Mouse (Mus musculus) retina, embryonic 14.5 days (tissue): Measurements from ENCODE around the gene Hoxa11.

Experiments
- DNase-seq: peaks from one replicate; pipeline ENCODE4 v3.0.0-alpha.2; 2015; ENCODE audit warnings: low spot score

The Hoxa11 gene

DNA sequence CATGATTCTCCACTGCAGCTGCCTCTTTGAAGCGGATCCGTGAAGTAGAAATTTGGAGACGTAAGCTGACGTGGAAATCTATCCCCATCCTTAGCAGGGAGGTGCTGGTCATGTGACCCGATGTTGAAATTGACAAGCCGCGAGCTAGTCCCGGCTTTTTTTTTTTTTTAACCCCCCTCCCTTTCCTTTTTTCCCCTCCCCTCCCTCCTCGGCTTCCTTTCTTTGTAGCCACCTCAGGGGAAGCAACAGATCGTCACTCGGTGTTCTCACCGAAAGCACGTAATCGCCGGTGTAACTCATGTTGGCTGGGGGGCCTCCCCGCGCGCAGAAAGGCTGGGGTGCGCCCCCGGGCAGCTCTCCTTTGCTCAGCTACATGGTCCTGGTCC lies at the start of gene Hoxa11:
Gene Hoxa11, minus strand, starts transcription at position 54 of the 386 bp plus-strand sequence.
- no peak for DNase-seq

DNA sequence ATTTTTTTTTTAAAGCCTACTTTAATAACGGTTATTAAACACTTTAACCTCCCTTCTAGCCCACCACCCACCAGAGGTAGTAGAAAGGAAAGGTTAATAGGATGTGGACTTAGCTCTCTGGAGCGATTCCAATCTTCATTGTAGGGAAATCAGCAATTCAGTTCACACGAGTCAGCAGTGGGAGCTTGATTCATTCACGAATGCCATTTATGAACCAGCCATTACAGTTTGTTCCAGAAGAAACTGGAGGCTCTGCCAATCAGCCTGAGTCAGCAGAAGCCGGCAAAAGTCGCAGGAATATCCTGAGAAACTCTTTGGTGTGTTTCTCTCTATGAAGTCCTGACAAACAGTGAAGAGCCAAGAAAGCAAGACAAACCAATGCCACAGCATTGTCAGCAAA lies 49.0 kb upstream of the Hoxa11 start:
- no peak for DNase-seq

DNA sequence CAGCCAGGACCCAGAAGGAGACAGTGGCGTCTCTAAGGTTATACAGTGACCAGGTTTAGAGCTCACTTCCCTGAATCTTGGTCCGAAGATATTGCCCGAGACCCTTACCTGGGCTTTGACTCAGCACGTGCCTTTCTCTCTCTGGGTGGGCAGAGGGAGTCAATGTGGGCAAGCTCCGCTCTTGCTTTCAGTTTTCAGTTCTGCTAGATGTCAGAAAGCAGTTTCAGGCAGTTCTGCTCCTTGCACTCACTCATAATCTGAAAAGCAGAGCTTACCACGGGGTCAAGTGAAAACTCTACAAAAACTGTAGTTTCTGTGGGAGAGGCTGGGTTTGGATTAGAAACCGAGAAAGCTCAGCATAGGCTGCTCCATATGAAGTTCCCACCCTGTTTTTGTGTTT lies 46.7 kb upstream of the Hoxa11 start:
- DNase-seq = no peak

DNA sequence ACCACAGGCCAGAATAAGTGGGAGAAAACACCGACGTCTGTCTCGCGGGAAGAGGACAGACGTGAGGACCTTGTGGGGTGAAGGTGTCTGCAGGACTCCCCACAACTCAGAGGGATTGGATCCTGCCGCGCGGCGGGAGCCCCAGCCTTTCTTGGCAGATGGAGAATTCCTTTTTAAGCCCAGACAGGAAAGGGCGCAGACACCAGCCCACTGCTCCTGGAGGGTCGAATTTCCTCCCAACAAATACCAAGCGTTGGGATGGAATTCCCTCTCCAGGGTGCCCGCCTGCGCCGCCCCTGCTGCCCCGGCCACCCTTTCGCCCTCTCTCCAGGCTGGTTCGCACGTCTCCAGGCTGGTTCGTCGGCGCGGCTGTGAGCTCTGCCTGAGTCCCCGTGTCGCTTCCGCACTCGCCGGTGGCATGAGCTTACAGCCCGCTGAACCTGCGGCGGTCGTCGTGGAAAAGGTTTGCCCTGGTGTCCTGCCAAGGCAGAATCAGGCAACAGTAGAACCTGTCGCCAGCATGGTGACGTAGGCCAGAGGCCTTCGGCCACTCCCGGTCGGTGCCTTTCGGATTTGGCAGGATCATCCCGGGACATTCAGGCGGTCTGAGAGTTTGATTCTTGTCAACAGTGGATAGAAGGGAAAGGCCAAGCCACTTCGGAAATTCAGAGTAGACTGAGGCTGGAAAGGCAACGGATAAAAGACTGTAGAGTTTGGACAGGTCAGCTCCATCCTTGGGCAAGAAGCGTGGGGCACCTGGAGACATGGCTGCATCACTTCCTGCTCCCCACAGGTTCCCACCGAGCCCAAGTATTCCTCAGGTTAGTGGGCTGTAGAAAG lies 45.6 kb upstream of the Hoxa11 start:
- no peak for DNase-seq

DNA sequence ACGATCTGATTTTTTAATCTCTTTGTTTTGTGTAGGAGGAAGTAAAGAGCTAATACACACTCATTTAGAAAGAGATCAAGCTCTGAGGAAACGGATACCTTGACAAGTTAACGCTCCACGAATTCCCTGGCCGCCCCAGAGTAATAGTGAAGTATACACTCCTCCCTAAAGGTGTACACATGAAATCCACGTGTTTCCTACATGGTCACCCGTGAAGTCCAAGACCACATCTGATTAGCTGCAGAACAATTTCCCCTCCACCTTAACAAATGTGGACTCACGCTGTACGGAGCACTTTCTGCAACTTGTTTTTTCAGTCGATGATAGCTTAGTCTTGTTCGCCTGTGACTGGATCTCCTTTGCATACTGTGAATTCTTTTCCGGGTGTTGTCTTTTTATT lies 44.6 kb upstream of the Hoxa11 start:
- DNase-seq = no peak

DNA sequence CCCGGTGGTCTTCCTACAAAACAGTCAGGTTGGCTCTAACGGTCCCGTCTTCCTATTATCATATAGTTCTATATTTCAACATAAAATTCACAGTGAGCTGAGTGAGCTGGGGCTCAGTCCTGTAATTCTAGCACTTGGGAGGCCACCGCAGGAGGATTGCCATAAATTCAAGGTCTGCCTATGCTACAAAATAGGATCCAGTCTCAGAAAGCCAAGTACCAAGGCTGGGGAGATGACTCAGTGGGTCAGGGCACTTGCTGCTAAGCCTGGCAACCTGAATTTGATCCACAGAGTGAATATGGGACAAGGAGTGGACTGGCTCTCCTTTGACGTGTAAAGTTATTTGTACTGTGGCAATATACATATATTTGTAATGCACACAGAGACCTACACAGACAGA lies 38.3 kb upstream of the Hoxa11 start:
- no peak for DNase-seq

DNA sequence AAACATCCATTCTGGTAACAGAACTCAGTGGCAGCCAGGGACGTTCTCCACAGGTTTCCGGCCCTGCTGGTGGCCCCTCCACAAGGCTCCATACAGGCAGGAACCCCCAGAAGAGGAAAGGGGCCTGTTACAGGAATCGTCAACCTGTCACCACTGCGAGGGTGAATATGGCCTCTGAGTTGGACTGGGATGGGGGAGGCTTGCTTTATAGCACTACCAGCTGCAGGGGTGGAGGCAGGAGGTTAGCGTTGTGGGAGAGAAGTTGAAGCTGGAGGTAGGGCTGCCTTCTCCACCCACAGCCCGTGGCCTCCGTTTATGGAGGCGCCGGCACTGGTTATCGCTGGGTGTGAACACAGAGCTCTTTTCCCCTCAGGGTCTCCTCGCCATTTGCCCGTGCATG lies 35.5 kb upstream of the Hoxa11 start:
- DNase-seq = no peak

DNA sequence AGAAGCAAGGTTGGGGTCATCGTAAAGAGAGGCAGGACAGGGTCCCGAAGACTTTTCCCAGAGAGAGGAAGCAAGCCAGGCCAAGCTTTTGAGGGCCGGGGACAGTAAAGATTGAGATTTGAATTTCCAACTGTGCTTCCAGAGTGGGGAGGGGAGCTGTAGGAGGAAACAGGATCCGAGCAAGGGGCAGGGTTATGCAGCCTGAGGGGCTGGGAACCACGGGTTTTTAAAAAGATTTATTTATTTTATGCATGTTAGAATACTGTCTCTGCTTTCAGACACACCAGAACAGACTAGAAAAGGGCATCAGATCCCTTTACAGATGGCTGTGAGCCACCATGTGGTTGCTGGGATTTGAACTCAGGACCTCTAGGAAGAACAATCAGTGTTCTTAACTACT lies 31.3 kb upstream of the Hoxa11 start:
- DNase-seq = no peak

DNA sequence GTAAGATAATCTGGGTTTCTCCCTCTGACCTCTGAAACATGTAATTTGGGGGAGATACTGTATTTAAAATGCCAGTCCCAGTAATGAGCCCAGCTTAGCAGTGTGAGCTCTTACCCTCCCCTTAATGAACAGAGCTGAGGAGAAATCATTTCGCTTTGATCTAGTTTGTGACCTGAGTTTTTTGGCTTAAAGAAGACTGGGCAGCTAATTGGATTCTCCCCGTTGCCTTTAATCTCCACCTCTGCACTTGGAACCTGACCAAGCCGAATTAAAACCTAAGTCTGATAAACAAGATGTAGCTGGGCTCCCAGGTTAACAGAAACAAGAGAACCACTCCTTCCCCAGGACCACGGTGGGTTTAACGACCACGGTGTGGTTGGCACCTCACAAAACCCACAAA lies 30.8 kb upstream of the Hoxa11 start:
- no peak for DNase-seq

DNA sequence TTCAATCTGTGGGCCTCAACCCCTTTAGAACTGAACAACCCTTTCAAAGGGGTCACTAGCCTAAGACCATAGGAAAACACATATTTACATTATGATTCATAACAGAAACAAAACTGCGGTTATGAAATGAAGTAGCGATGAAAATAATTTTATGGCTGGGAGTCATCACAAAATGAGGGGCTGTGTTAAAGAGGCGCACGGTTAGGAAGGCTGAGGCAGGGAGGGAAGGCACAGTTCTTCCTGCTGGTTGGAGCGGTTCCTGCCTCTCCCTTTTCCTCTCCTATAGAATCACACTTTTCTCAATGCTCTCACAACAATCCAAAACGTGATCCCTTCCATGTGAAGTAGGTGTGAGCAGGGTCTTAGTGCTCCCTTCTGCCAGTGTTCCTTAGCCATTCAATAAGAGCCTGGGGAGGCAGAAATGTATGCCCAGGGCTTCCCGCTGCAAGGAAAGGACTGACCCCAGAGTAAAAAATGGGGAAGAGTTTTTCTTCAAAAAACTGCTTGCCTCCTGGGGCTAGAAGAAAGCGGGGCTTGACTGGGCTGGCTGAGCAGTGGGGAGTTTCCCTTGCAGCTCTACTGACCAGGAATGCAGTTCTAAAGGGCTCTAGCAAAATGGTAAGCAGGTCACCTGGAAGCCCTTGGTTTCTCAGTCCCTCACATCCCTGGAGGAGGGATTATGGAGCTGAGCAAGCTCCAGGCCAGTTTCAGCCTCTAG lies 30.1 kb upstream of the Hoxa11 start:
- DNase-seq = no peak

DNA sequence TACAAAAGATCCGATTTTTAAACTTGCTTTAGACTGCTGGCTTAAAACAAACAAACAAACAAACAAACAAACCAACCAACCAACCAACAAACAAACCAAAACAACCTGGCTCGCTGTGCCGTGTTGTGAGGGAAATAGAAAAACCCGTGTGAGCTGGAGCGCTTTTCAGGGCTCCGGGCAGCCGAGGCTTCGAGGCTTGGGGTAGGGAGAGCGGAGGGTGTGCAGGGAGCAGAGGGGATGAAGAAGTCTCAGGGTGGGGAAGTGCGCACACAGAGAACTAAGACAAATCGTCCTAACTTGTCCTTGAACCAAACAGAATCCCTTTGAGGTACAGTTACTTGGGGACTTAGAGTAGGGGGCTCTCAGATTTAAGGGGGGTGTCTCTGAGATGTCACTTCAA lies 29.0 kb upstream of the Hoxa11 start:
- no peak for DNase-seq

DNA sequence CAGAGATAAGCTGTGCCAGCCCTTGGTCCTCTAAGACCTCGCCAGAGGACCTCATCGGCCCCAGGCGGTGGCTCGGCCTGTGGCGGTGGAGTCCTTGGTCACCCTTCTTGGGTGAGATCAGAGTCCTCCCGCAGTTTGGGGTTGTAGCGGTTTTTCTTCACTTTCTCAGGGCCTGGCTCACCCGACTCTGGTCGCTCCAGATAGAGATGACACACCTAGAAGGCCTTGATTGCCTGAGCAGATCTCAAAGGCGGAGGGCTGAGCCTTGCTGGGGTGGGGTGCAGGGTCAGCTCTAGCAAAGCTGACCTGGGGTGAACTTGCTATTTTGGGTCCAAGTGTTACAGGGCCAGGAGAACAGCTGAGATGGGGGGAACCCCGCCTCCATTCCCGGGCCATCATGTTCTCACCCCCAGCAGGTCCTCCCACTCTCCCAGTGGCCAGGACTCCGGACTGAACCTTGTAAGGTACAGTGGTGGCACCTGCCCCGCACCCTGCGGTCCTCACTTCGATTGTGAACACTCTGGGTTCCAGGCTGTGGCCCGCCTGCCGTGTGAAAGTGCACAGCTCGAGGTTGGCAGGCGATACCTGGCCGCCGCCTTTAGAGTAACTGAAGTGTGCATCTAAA lies 28.2 kb upstream of the Hoxa11 start:
- DNase-seq = no peak

DNA sequence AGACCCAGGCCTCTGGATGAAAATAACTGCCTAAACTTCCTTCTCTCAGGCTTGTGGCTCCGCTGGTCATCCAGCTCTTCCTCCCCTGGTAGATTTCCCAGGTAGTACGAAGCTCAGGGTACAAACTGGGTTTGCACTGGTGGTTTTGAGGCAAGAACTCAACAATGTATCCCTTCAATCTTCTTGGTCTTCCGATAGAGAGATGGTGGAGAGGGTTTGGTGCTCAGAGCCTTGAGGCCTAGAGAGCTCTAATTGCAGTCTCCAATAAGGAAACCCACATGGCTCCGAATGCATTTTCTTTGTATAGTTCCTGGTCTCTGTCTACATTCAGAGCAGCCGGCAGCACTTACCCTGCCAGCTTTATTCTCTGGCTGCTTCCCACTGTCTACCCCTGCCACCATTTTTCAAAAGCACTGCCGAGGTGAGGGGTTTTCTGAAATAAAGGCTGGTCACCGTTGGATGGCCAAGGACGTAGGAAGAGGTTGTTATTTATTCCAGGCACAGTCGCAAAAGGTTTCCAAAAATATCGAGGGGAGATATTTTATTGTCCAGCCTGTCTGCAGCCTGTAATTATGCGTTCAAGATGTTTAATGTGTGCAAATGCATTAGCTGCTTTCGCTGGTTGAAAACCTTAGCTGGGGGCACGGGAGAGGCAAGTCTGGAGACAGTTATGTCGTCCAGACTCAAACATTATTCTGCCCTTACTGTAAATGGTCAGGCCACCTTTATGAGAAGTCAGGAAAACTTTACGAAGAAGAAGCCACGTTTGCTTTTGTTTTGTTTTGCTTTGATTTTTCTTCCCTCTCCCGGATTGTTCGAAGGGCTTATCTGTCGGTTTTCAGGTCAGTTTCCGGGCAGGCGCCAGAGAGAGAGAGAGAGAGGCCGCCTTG lies 27.4 kb upstream of the Hoxa11 start:
- DNase-seq = no peak

DNA sequence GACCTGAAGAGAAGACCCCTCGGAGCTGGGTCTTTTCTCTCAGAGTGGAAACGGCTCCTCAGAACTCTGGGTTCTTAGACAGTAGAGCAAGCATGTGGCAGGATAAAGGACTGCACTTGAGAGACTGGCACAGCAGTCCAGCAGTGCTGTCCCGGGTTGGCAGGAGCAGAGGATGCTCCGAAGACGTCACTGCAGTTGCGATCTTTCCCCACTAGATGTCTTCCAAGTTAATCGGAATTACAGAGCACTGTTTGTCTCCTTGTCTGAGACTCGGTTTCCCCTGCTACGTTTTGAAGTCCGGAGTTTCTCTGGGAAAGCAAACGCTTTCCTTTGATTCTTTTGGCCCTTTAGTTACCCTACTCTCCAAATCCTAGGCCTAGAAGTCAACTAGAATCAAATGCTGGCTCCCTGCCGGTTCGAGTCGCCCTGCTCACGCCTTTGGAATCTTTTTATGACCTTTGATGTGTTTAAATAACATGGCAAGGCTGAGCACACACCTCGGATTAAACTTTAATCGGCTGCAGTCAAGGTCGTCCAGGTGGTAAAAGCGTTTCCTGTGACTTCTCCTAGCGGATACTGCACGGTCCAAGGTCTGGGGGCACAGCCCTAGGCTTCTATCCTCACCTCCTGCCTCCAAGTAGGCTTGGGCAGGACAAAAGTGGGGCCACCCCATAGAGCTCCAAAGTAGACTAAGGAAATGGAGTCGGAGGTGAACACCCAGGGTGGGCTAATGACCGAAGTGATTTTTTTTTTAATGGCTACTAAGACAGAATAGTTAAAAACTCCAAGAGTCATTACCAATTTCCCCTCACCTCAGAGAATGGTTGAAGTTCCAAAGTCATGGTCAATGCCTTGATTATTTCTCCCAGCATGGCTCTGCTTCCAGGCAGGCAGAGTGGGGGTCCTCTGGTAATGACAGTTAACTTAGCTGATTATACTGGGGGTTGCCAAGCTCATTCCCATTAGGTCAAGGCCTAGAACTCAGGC lies 25.2 kb upstream of the Hoxa11 start:
- peak; percentile 87 for DNase-seq

DNA sequence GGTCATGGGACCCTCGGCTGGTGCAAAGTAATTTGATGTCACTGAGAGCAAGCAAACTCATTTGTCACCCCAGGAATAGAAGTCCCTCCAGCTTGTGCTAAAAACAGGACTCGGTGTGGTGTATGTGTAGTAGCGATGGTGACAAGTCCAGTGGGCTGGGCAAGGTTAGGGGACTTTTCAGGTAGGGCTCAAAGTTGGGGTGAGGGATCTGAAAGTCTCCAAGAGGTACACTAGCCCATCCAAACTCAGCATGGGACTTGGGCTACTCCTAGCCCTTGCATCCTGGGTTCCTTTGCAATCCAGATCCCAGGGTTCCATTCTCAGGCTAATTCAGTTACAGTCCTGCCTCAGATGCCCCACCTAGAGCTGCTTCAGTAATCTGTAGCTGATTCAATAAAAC lies 23.1 kb upstream of the Hoxa11 start:
- DNase-seq = no peak

DNA sequence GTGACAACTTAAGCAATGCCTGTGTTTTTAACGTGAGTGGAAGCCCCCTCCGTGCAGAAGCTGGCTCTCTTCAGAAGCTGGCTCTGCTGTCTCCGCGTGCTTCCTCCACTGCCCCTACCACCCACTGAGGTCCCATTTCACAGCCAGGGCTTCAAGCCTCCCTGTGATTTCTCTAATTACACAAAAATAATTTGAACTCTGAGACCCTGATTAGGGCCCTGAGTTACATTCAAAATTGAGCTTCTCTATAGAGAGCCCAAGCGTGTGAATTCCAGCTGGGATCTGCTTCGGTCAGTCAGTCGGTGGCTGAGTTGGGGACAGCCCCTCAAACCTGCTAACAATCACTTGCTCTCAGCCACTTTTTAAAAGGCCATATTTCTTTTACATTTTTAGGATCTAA lies 22.7 kb upstream of the Hoxa11 start:
- no peak for DNase-seq

DNA sequence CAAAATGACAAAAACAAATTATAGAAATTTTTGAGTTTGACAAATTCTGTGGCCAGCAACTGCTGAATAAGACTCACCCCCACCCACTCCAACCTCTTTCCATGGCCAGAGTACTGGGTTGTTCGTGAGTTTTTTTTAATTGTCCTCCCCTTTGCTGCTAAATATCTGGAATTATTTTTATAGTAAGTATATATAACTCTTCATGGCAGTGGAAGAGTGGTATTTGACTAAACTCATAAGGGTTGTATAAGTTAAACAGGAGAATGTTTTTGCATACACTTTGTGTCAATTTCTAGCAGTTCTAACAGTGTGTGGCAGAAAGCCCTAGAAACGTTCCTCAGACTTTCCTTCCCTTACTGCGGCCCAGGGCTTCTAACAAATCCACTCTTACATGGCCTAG lies 22.1 kb upstream of the Hoxa11 start:
- peak; percentile 24 for DNase-seq

DNA sequence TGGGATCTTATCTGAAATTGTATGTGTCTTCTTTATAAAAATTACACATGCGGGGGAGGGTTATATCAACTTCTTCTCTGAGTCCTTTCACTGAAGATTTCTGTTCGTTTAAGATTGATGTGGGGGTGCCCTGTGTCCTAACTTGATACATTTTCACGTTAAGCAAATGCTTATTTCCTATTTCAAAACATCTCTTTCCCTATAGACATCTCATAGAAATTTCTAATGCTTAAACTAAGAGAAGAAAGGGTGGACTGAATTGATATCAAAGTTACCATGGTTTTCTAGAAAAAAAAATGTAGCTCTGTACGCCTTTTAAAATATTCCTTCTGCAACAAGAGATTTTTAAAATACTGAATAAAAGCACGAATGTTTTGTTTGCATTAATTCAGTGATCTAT lies 21.6 kb upstream of the Hoxa11 start:
- DNase-seq = no peak

DNA sequence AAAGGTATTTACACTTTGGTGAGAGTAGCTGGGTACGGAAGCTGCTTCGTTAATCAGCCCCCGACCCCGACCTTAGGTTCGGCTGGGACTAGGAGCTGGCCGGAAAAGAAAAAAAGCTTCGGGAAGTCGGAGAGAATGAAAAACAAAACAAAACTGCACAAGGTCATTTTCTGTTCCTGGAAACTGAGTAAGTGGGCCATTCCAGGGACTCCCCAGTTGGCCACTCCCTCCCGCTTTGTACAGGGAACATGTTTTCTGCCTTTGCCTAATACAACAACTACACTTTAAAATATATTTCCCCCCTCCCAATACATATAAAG lies 21.0 kb upstream of the Hoxa11 start:
- peak; percentile 19 for DNase-seq

DNA sequence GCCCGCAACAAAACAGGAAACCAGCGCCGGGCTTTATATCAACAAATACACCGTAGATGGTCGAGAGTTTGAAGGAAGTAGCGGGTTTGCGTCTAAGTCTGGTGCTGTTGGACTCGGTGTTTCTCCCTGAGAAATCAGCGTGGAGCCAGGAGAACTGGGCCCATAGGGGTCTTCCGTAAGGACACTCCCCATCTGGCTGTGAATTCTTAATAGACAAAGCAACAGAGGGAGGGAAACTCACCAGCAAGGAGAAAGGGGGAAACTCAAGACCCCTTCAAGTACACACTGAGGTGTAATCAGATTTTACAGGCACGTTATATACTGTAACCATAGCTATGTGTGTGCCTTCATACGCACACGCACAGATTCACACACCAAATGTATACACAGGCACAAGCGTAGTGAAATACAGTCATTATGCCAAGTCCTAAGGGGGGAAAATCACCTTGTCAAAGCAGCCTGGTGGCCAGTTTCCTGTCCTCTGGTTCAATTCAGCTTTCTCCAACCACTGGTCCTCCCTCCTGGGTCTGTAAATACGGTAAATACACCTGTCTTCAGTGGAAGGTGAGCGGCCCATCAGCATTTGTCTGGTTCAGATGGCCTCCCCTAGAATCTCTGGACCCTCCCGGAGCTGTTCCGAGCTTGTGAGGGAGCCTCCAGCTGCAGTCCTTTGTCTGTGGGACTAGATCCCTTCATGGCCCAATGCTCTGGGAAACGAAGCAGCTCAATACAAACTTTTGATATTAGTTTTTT lies 20.5 kb upstream of the Hoxa11 start:
- peak; percentile 39 for DNase-seq
